Mouse (Mus musculus) ovary, adult 10 weeks (tissue): Measurements from ENCODE around the gene Kdm5b. TPM values are rescaled to one million over a fixed set of nuclear protein-coding genes. Genes with fewer than 3 reads are reported as not detected.

Experiments
- polyA plus RNA-seq: library from polyadenylated mRNA; stranded (reverse); fragments of 350-450 nt; fragmentation: Illumina TruSeq; extraction: RNeasy Lipid Tissue Mini Kit (QIAGEN cat#74804); gene quantifications from one replicate; pipeline ENCODE4 v1.2.3, GENCODE M21; 2014

Kdm5b gene
- 41.7 TPM for polyA plus RNA-seq

GRCm38 (mm10) chr1:134559976-134560375 is at the start of gene Kdm5b:
Gene Kdm5b (plus strand): TSS chr1:134560171.

GRCm38 (mm10) chr1:134549632-134550132 is 10.3 kb upstream of the Kdm5b start, which contains the start of gene Mgat4e:
Gene Mgat4e (minus strand): TSS chr1:134549682.

GRCm38 (mm10) chr1:134646261-134646962 is 86.4 kb downstream of the Kdm5b start, which contains the start of gene Syt2:
Gene Syt2 (plus strand): TSS chr1:134646677.

Other genes with a start within 250 kb of the Kdm5b start
- gene Ppfia4, start 227.2 kb upstream of the Kdm5b start, polyA plus RNA-seq: 0.14 TPM
- gene Tmem183a, start 198.2 kb upstream of the Kdm5b start, polyA plus RNA-seq: 46.8 TPM
- not detected for gene 4933406M09Rik, start 174.2 kb upstream of the Kdm5b start, polyA plus RNA-seq
- 17.8 TPM for gene Cyb5r1, start 154.6 kb upstream of the Kdm5b start, polyA plus RNA-seq
- 50.0 TPM for gene Adipor1, start 144.8 kb upstream of the Kdm5b start, polyA plus RNA-seq
- gene Klhl12, start 104.6 kb upstream of the Kdm5b start, polyA plus RNA-seq: 34.8 TPM
- 49.5 TPM for gene Rabif, start 65.5 kb upstream of the Kdm5b start, polyA plus RNA-seq
- not detected for gene Mgat4e, start 10.5 kb upstream of the Kdm5b start, polyA plus RNA-seq
- gene Syt2, start 86.5 kb downstream of the Kdm5b start, polyA plus RNA-seq: 0.23 TPM